Mouse (Mus musculus) megakaryocyte, embryonic 14.5 days (primary cell): ENCODE results near the gene Gata2.

ENCODE experiments used
- FLI1 ChIP-seq: IDR thresholded peaks from 2 replicates; pipeline ENCODE4 v1.6.1; 2012; ENCODE audit warnings: low read length, inconsistent platforms, mixed read lengths
- GATA1 ChIP-seq: IDR thresholded peaks from 3 replicates; pipeline ENCODE4 v1.6.1; 2012; ENCODE audit warnings: mixed read lengths, low read length, inconsistent platforms, borderline replicate concordance

GRCm38 (mm10) chr6:88202921-88203690, 9.4 kb downstream of the Gata2 start:
- TF ChIP-seq FLI1 (no peak), GATA1 (no peak)
